Mouse (Mus musculus) colon, adult 2 months (tissue): ENCODE data around the gene Fam168a. TPM values are rescaled to one million over a fixed set of nuclear protein-coding genes. Genes with fewer than 3 reads are reported as not detected.

ENCODE experiments used
- polyA plus RNA-seq: library from polyadenylated mRNA; depleted of rRNA; stranded (reverse); fragments of >200 nt; gene quantifications from 2 replicates; pipeline ENCODE4 v1.2.3, GENCODE M21; 2012; rRNA removed

Gene Fam168a
- polyA plus RNA-seq: 54.0 and 59.4 TPM in 2 replicates

DNA sequence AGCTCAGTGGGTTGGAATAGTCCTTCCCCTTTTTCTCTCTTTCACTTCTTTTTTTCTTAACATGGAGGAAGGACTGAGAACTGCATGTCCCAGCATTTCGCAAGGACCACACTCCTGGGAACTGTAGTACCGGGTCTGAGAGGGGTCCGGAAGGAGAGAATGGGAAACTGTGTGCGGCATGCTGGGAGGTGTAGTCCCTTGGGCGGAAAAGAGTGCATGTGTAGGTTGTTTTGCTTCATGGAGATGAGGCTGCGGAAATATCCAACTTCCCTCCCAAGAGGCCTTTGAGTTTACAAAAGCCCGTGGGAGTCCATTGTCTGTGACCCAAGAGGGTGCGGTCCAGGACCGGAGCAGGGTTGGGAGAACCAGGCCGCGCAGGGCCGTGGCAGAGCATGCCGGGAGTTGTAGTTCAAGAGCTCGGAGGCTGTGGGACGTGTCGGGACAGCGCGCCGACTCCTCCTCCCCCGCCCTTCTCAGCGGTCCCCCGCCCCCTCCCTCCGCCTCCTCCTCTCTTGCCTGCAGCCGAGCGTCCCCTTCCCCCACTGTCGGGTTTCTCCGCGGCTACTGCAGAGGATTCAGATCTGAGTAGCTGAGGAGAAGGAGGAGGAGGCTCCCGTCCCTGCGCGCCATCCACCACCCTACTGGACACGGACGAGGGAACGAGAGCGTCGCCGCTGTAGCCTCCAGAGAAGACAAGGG lies at the start of gene Fam168a:
Fam168a (plus strand) TSS at position 493 of the 699 bp plus-strand sequence.

DNA sequence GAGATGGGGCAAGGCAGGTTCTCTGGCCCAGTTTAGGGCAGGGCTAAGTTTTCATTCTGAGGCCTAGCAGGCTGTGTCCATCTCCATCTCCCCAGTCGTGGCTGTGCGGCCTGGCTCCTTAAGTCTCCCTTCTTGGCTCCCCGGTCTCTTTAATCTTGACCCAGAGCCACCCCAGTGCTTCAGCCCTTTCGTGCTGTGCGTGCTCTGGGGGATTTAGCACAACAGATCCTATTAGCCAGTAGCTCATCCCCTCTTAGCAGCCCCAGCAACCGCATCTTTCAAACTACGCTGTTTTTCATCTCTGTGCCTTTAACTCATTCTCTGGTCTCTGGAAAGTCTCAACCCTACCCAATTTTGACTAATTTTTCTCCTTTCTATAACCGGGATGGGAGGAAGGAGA lies 44.2 kb upstream of the Fam168a start, which contains the start of gene Plekhb1:
Plekhb1 (minus strand) TSS at position 184 of the 400 bp plus-strand sequence.

DNA sequence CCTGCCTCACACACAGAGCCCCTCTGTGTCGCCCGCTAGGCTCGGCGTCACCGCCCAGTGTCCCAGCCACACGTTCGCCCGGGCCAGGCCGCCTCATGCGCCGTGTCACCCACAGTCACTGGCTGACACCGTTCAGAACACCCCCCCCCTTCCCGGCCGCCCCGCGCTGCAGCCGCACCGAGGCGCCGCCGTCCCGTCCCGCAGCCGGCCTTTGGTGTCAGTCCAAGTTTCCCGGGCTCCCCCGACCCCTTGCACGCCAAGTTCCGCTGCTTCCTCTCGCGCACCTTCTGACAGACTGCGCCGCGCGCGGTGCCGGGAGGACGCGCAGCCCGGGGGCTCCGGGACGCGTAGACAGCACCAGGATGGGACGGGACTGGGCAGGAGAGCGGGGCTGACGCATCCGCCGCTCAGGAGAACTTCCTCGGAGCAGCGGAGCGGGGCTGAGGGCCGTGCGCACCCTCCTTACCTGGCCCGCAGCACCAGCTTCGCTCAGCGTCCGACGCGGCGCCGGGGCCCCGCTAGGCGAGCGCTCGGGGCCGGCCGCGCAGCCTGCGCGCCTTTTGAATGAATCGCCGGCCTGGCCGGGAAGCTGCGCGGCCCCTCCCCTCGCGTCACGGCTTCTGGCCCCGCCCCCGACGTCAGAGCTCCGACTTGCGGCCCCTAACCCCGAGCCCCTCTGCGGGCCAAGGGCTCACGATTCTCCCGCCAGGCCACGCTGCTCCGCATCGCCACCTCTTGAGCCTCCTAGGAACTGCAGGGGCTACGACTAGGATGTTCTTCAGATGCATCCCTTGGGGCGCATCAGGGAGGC lies 156.6 kb downstream of the Fam168a start, which contains the start of gene Relt:
Relt (minus strand) TSS at position 619 of the 811 bp plus-strand sequence.

Other genes starting within 250 kb of the Fam168a start
- gene Ucp3, start 233.6 kb upstream of the Fam168a start, polyA plus RNA-seq: 0.22 and 0.38 TPM in 2 replicates
- gene Ucp2, start 213.3 kb upstream of the Fam168a start, polyA plus RNA-seq: 1,003 and 1,075 TPM in 2 replicates
- gene Dnajb13, start 191.7 kb upstream of the Fam168a start, polyA plus RNA-seq: 0.08 and 0.14 TPM in 2 replicates
- 20.7 and 22.8 TPM in 2 replicates for gene Coa4, start 169.6 kb upstream of the Fam168a start, polyA plus RNA-seq
- gene Rab6a, start 99.2 kb upstream of the Fam168a start, polyA plus RNA-seq: 51.5 and 58.8 TPM in 2 replicates
- 5.0 and 6.0 TPM in 2 replicates for gene Mrpl48, start 98.3 kb upstream of the Fam168a start, polyA plus RNA-seq
- gene Plekhb1, start 44.2 kb upstream of the Fam168a start, polyA plus RNA-seq: 34.6 and 43.4 TPM in 2 replicates
- 4.5 and 4.7 TPM in 2 replicates for gene Relt, start 156.8 kb downstream of the Fam168a start, polyA plus RNA-seq
- gene Arhgef17, start 225.5 kb downstream of the Fam168a start, polyA plus RNA-seq: 16.8 and 17.4 TPM in 2 replicates